Mouse (Mus musculus) MEL (cell line): ENCODE data around the gene Zpr1. TPM values are rescaled to one million over a fixed set of nuclear protein-coding genes. Genes with fewer than 3 reads are reported as not detected.

Source experiments
- DNase-seq: peaks from one replicate; pipeline ENCODE4 v3.0.0; 2011; ENCODE audit warnings: low read depth, low spot score
- H3K27ac ChIP-seq: 2 replicates; pipeline ENCODE4 v1.5.1; 2012; ENCODE audit warnings: low read depth, mild to moderate bottlenecking, control low read depth, low read length, moderate library complexity; ENCODE audit not compliant: control insufficient read depth
- H3K27me3 ChIP-seq, 2 experiments: fragments of 150-350 bp in 1 of 2; sonication (generic) in 1 of 2; 2 replicates each; pipeline ENCODE4 v1.6.1; 2012; ENCODE audit warnings: low read length in 2 of 2, mild to moderate bottlenecking in 2 of 2, improper control_type of control experiment in 1 of 2, moderate library complexity in 1 of 2; ENCODE audit not compliant: insufficient read depth in 2 of 2, control insufficient read depth in 1 of 2
- H3K36me3 ChIP-seq, 2 experiments: 2 replicates each; pipeline ENCODE4 v1.6.1; 2012 to 2014; ENCODE audit warnings: low read length in 2 of 2, improper control_type of control experiment in 1 of 2, inconsistent platforms in 1 of 2, mild to moderate bottlenecking in 1 of 2; ENCODE audit not compliant: insufficient read depth in 2 of 2, control insufficient read depth in 1 of 2
- H3K4me1 ChIP-seq, 2 experiments: fragments of 150-350 bp in 1 of 2; sonication (generic) in 1 of 2; 2 replicates each; pipeline ENCODE4 v1.6.1; 2012; ENCODE audit warnings: low read length in 2 of 2, improper control_type of control experiment in 1 of 2, mild to moderate bottlenecking in 1 of 2; ENCODE audit not compliant: insufficient read depth in 2 of 2, control insufficient read depth in 1 of 2
- H3K4me3 ChIP-seq, 2 experiments: fragments of 150-350 bp in 1 of 2; sonication (generic) in 1 of 2; 2 replicates each; pipeline ENCODE4 v1.5.1; 2012; ENCODE audit warnings: low read depth in 2 of 2, low read length in 2 of 2, mild to moderate bottlenecking in 2 of 2, moderate library complexity in 2 of 2, control low read depth in 1 of 2, improper control_type of control experiment in 1 of 2; ENCODE audit not compliant: control insufficient read depth in 1 of 2, insufficient read depth in 1 of 2
- H3K79me2 ChIP-seq: 2 replicates; pipeline ENCODE4 v1.6.1; 2012; ENCODE audit warnings: mild to moderate bottlenecking, low read length, moderate library complexity; ENCODE audit not compliant: control insufficient read depth, poor library complexity, insufficient read depth
- H3K9ac ChIP-seq: 2 replicates; pipeline ENCODE4 v1.6.1; 2012; ENCODE audit warnings: low read depth, mild to moderate bottlenecking, control low read depth, low read length, moderate library complexity; ENCODE audit not compliant: control insufficient read depth, poor library complexity, severe bottlenecking
- H3K9me3 ChIP-seq: fragments of 150-350 bp; sonication (generic); replicated peaks from 2 replicates; pipeline ENCODE4 v1.6.1; 2012; ENCODE audit warnings: mild to moderate bottlenecking, low read length, improper control_type of control experiment, moderate library complexity; ENCODE audit not compliant: insufficient read depth
- BHLHE40 ChIP-seq: IDR thresholded peaks from 2 replicates; pipeline ENCODE4 v1.6.1; 2012; ENCODE audit warnings: low read depth, mild to moderate bottlenecking, inconsistent platforms, low read length, improper control_type of control experiment, borderline replicate concordance
- CHD2 ChIP-seq: IDR thresholded peaks from 2 replicates; pipeline ENCODE4 v1.6.1; 2011; ENCODE audit warnings: low read length, improper control_type of control experiment
- E2F4 ChIP-seq: IDR thresholded peaks from 2 replicates; pipeline ENCODE4 v1.6.1; 2011; ENCODE audit warnings: low read depth, low read length, improper control_type of control experiment, borderline replicate concordance
- ELF1 ChIP-seq: IDR thresholded peaks from 2 replicates; pipeline ENCODE4 v1.6.1; 2014; ENCODE audit warnings: low read depth, mild to moderate bottlenecking, inconsistent platforms, low read length, improper control_type of control experiment, moderate library complexity
- ETS1 ChIP-seq: IDR thresholded peaks from 2 replicates; pipeline ENCODE4 v1.6.1; 2012; ENCODE audit warnings: low read depth, mild to moderate bottlenecking, inconsistent platforms, low read length, improper control_type of control experiment, moderate library complexity
- GABPA ChIP-seq: IDR thresholded peaks from 2 replicates; pipeline ENCODE4 v1.6.1; 2012; ENCODE audit warnings: low read depth, mild to moderate bottlenecking, inconsistent platforms, low read length, improper control_type of control experiment, moderate library complexity
- GATA1 ChIP-seq: IDR thresholded peaks from 2 replicates; pipeline ENCODE4 v1.6.1; 2011; ENCODE audit warnings: low read depth, low read length, improper control_type of control experiment
- HCFC1 ChIP-seq: IDR thresholded peaks from 2 replicates; pipeline ENCODE4 v1.6.1; 2012; ENCODE audit warnings: low read depth, mild to moderate bottlenecking, inconsistent platforms, low read length, improper control_type of control experiment, moderate library complexity
- JUND ChIP-seq: IDR thresholded peaks from 2 replicates; pipeline ENCODE4 v1.6.1; 2011; ENCODE audit warnings: low read depth, mild to moderate bottlenecking, improper control_type of control experiment, low read length
- KAT2A ChIP-seq: conservative IDR thresholded peaks from 2 replicates; pipeline ENCODE4 v1.6.1; 2012; ENCODE audit warnings: low read depth, low read length, improper control_type of control experiment, inconsistent platforms
- MAFK ChIP-seq: IDR thresholded peaks from 2 replicates; pipeline ENCODE4 v1.6.1; 2011; ENCODE audit warnings: low read depth, mild to moderate bottlenecking, low read length, improper control_type of control experiment, borderline replicate concordance
- MAX ChIP-seq: IDR thresholded peaks from 2 replicates; pipeline ENCODE4 v1.6.1; 2011; ENCODE audit warnings: low read length, improper control_type of control experiment
- MAZ ChIP-seq: IDR thresholded peaks from 2 replicates; pipeline ENCODE4 v1.6.1; 2012; ENCODE audit warnings: low read depth, mild to moderate bottlenecking, inconsistent platforms, low read length, improper control_type of control experiment
- MEF2A ChIP-seq: IDR thresholded peaks from 2 replicates; pipeline ENCODE4 v1.6.1; 2014; ENCODE audit warnings: low read depth, mild to moderate bottlenecking, inconsistent platforms, low read length, improper control_type of control experiment; ENCODE audit not compliant: poor library complexity, insufficient replicate concordance, severe bottlenecking; ENCODE audit errors: extremely low read depth
- MYC ChIP-seq: IDR thresholded peaks from 2 replicates; pipeline ENCODE4 v1.6.1; 2011; ENCODE audit warnings: low read depth, mild to moderate bottlenecking, low read length, improper control_type of control experiment, moderate library complexity
- NELFE ChIP-seq: IDR thresholded peaks from 2 replicates; pipeline ENCODE4 v1.6.1; 2011; ENCODE audit warnings: low read depth, low read length, improper control_type of control experiment
- NRF1 ChIP-seq: IDR thresholded peaks from 2 replicates; pipeline ENCODE4 v1.6.1; 2014; ENCODE audit warnings: low read depth, mild to moderate bottlenecking, inconsistent platforms, low read length, improper control_type of control experiment, moderate library complexity; ENCODE audit not compliant: poor library complexity, insufficient read depth, severe bottlenecking
- POLR2A ChIP-seq, 2 experiments: IDR thresholded peaks; 2 replicates each; pipeline ENCODE4 v1.6.1; 2011 to 2012; ENCODE audit warnings: low read length in 2 of 2, mild to moderate bottlenecking in 2 of 2, control low read depth in 1 of 2, improper control_type of control experiment in 1 of 2, low read depth in 1 of 2, moderate library complexity in 1 of 2; ENCODE audit not compliant: control insufficient read depth in 1 of 2, insufficient read depth in 1 of 2, poor library complexity in 1 of 2
- POLR2AphosphoS2 ChIP-seq: IDR thresholded peaks from 2 replicates; pipeline ENCODE4 v1.6.1; 2011; ENCODE audit warnings: low read length, improper control_type of control experiment
- POLR2AphosphoS5 ChIP-seq: IDR thresholded peaks from 2 replicates; pipeline ENCODE4 v1.6.1; 2012; ENCODE audit warnings: low read depth, borderline replicate concordance, mild to moderate bottlenecking, inconsistent platforms, low read length, moderate library complexity, mixed read lengths
- RAD21 ChIP-seq: IDR thresholded peaks from 2 replicates; pipeline ENCODE4 v1.6.1; 2011; ENCODE audit warnings: mild to moderate bottlenecking, low read depth, low read length, improper control_type of control experiment
- RCOR1 ChIP-seq: IDR thresholded peaks from 2 replicates; pipeline ENCODE4 v1.6.1; 2012; ENCODE audit warnings: low read depth, mild to moderate bottlenecking, inconsistent platforms, low read length, improper control_type of control experiment
- SMC3 ChIP-seq: IDR thresholded peaks from 2 replicates; pipeline ENCODE4 v1.6.1; 2011; ENCODE audit warnings: low read depth, low read length, improper control_type of control experiment
- TAL1 ChIP-seq: IDR thresholded peaks from 2 replicates; pipeline ENCODE4 v1.6.1; 2012; ENCODE audit warnings: mild to moderate bottlenecking, inconsistent platforms, low read length, moderate library complexity, mixed read lengths
- TCF12 ChIP-seq: IDR thresholded peaks from 2 replicates; pipeline ENCODE4 v1.6.1; 2014; ENCODE audit warnings: low read depth, mild to moderate bottlenecking, inconsistent platforms, low read length, improper control_type of control experiment, moderate library complexity
- UBTF ChIP-seq: IDR thresholded peaks from 2 replicates; pipeline ENCODE4 v1.6.1; 2012; ENCODE audit warnings: low read depth, mild to moderate bottlenecking, inconsistent platforms, low read length, improper control_type of control experiment, moderate library complexity, borderline replicate concordance; ENCODE audit not compliant: insufficient read depth
- USF1 ChIP-seq: IDR thresholded peaks from 2 replicates; pipeline ENCODE4 v1.6.1; 2014; ENCODE audit warnings: low read depth, mild to moderate bottlenecking, inconsistent platforms, low read length, improper control_type of control experiment, moderate library complexity
- USF2 ChIP-seq, 2 experiments: IDR thresholded peaks; 2 replicates each; pipeline ENCODE4 v1.6.1; 2011 to 2012; ENCODE audit warnings: improper control_type of control experiment in 2 of 2, low read length in 2 of 2, borderline replicate concordance in 1 of 2, inconsistent platforms in 1 of 2, low read depth in 1 of 2, mild to moderate bottlenecking in 1 of 2; ENCODE audit not compliant: insufficient read depth in 1 of 2
- polyA plus RNA-seq, 2 experiments: library from polyadenylated mRNA; stranded (reverse) in 1 of 2; unstranded in 1 of 2; fragments of >175 nt in 1 of 2; fragments of >200 nt in 1 of 2; gene quantifications; 2 replicates each; pipeline versions ENCODE4 v1.2.1 to v1.2.4; 2012; ENCODE audit warnings: low replicate concordance in 2 of 2, low read depth in 1 of 2; ENCODE audit not compliant: insufficient read length in 2 of 2, insufficient read depth in 1 of 2, missing spikeins in 1 of 2
- total RNA-seq: library from RNA; depleted of rRNA; stranded (reverse); fragments of 300-350 nt; gene quantifications from 2 replicates; pipeline ENCODE4 v1.2.3, GENCODE M21; 2012

Zpr1 gene
- total and polyA plus RNA-seq, 3 experiments, result 99.7 to 171 TPM; not detected in 1

GRCm38 (mm10) chr9:46328572-46329249 lies 55.8 kb downstream of the Zpr1 start:
- H3K9me3 ChIP-seq, result no peaks in the 10 kb centered on the region
- no peak for DNase-seq
- peaks cover 10 to 16% of the 10 kb centered on the region in 2 experiments; a peak in 3 of 4 replicates for H3K27me3 ChIP-seq
- H3K4me3 ChIP-seq, result no peak overlapping the region
- H3K4me1 ChIP-seq, result no peaks in the 10 kb centered on the region
- no peak overlapping the region for H3K27ac ChIP-seq
- TF ChIP-seq BHLHE40 (no peak), MAFK (no peak), TCF12 (no peak), MAX (no peak), GATA1 (no peak), POLR2AphosphoS5 (no peak), USF1 (no peak), NRF1 (no peak), POLR2AphosphoS2 (no peak), UBTF (no peak), HCFC1 (no peak), MAZ (no peak), KAT2A (no peak), USF2 (IDR thresholded peaks at IDR 0.05; ENCODE audit: borderline replicate concordance in 1 of 2, insufficient read depth in 1 of 2, low read depth in 1 of 2, low read length in 2 of 2) (no peak), MYC (no peak), CHD2 (no peak), RAD21 (no peak), E2F4 (no peak), TAL1 (no peak), JUND (no peak)
- TF ChIP-seq, all 39 proteins: peak for 0
- no peaks in the 10 kb centered on the region for H3K36me3 ChIP-seq
- no peak overlapping the region for H3K9ac ChIP-seq
- H3K79me2 ChIP-seq, result no peaks in the 10 kb centered on the region

- peaks cover 6 to 12% of the 10 kb centered on the region in 2 experiments; a peak in 3 of 4 replicates for H3K27me3 ChIP-seq
- no peak overlapping the region for H3K27ac ChIP-seq
- H3K4me3 ChIP-seq, result no peak overlapping the region
- TF ChIP-seq POLR2A (IDR thresholded peaks at IDR 0.05; ENCODE audit: control insufficient read depth in 1 of 2, insufficient read depth in 1 of 2, low read depth in 1 of 2, low read length in 2 of 2, poor library complexity in 1 of 2) (no peak), KAT2A (no peak), NELFE (no peak), NRF1 (no peak), GATA1 (no peak), POLR2AphosphoS5 (no peak), ETS1 (no peak), POLR2AphosphoS2 (no peak), CHD2 (no peak), RAD21 (no peak), MAX (no peak), GABPA (no peak), RCOR1 (no peak), SMC3 (no peak), MEF2A (no peak), JUND (no peak), USF2 (IDR thresholded peaks at IDR 0.05; ENCODE audit: borderline replicate concordance in 1 of 2, insufficient read depth in 1 of 2, low read depth in 1 of 2, low read length in 2 of 2) (no peak), UBTF (no peak), ELF1 (no peak), USF1 (no peak)
- TF ChIP-seq, all 39 proteins: peak for 0
- no peaks in the 10 kb centered on the region for H3K36me3 ChIP-seq
- no peaks in the 10 kb centered on the region for H3K4me1 ChIP-seq
- no peaks in the 10 kb centered on the region for H3K79me2 ChIP-seq
- H3K9me3 ChIP-seq, result no peaks in the 10 kb centered on the region
- H3K9ac ChIP-seq, result no peak overlapping the region
- DNase-seq, result no peak
These were observed 56.4 kb downstream of the Zpr1 start for GRCm38 (mm10) chr9:46329250-46329648.
